Mouse (Mus musculus) forelimb bud, embryonic 11.5 days (tissue): ENCODE data around the gene Fstl1.

Source experiments
- DNase-seq: peaks from one replicate; pipeline ENCODE4 v3.0.0-alpha.2; 2012; ENCODE audit warnings: low read depth, low spot score

Gene Fstl1

GRCm38 (mm10) chr16:37776860-37777651, at the start of gene Fstl1:
Gene Fstl1, plus strand, starts transcription at chr16:37776873.
- peak; percentile 68 for DNase-seq

- no peak for DNase-seq
Observed at GRCm38 (mm10) chr16:37728674-37729073, 48.0 kb upstream of the Fstl1 start.

- DNase-seq: no peak
Observed at GRCm38 (mm10) chr16:37729381-37730150, 47.1 kb upstream of the Fstl1 start.

- no peak for DNase-seq
Observed at GRCm38 (mm10) chr16:37730293-37730835, 46.3 kb upstream of the Fstl1 start.

GRCm38 (mm10) chr16:37731431-37731830, 45.2 kb upstream of the Fstl1 start:
- DNase-seq: no peak

GRCm38 (mm10) chr16:37732023-37732761, 44.5 kb upstream of the Fstl1 start:
- peak; percentile 50 for DNase-seq

- DNase-seq: no peak
Observed at GRCm38 (mm10) chr16:37740076-37740475, 36.6 kb upstream of the Fstl1 start.

- no peak for DNase-seq
Observed at GRCm38 (mm10) chr16:37742266-37742665, 34.4 kb upstream of the Fstl1 start.

- no peak for DNase-seq
Observed at GRCm38 (mm10) chr16:37752876-37753275, 23.8 kb upstream of the Fstl1 start.

GRCm38 (mm10) chr16:37753809-37754208, 22.9 kb upstream of the Fstl1 start:
- no peak for DNase-seq

- DNase-seq: no peak
Observed at GRCm38 (mm10) chr16:37754483-37754882, 22.2 kb upstream of the Fstl1 start.

GRCm38 (mm10) chr16:37757223-37757622, 19.4 kb upstream of the Fstl1 start:
- DNase-seq: no peak

GRCm38 (mm10) chr16:37763797-37764196, 12.9 kb upstream of the Fstl1 start:
- DNase-seq: no peak

- DNase-seq: no peak
Observed at GRCm38 (mm10) chr16:37776166-37776859, 360 bp upstream of the Fstl1 start.

GRCm38 (mm10) chr16:37777796-37778475, 1.3 kb downstream of the Fstl1 start:
- DNase-seq: peak; percentile 64

GRCm38 (mm10) chr16:37778529-37778928, 1.9 kb downstream of the Fstl1 start:
- DNase-seq: no peak

- no peak for DNase-seq
Observed at GRCm38 (mm10) chr16:37779651-37780280, 3.1 kb downstream of the Fstl1 start.

GRCm38 (mm10) chr16:37780386-37780785, 3.7 kb downstream of the Fstl1 start:
- DNase-seq: no peak

- DNase-seq: no peak
Observed at GRCm38 (mm10) chr16:37780911-37781310, 4.2 kb downstream of the Fstl1 start.

- no peak for DNase-seq
Observed at GRCm38 (mm10) chr16:37784526-37784925, 7.9 kb downstream of the Fstl1 start.
